Mouse (Mus musculus): Measurements from ENCODE around the gene G3bp1. TPM values are rescaled to one million over a fixed set of nuclear protein-coding genes. Genes with fewer than 3 reads are reported as not detected.

The G3bp1 gene
- total RNA-seq, 2 experiments from 2014 or later, result 58.5 to 63.4 TPM

Small RNA genes lying within 50 kb of the gene (microRNA-seq; reads per million reads assigned to microRNA genes)
- gene Mir7652, result not detected

Other genes with a start within 250 kb of the G3bp1 start
- under 1 TPM; 0.07 TPM for gene Fat2, start 133.1 kb upstream of the G3bp1 start, total RNA-seq (2021)
- 1,000 to 10,000 TPM; 2,443 to 3,326 TPM for gene Sparc, start 46.5 kb upstream of the G3bp1 start, total RNA-seq (2021)
- 100 to 1,000 TPM; 216 to 347 TPM for gene Atox1, start 8.4 kb upstream of the G3bp1 start, total RNA-seq (2021)
- not detected for gene Glra1, start 138.5 kb downstream of the G3bp1 start, total RNA-seq (2021)